Mouse (Mus musculus) testis, adult 2 months (tissue): ENCODE results near the gene Abt1.

Experiments
- CTCF ChIP-seq: fragments of 200-500 bp; IDR thresholded peaks from 2 replicates; pipeline ENCODE4 v1.5.1; 2012; ENCODE audit warnings: low read depth, mild to moderate bottlenecking, inconsistent platforms, low read length, moderate library complexity; ENCODE audit not compliant: control insufficient read depth, insufficient read depth, insufficient replicate concordance
- POLR2A ChIP-seq: fragments of 200-500 bp; IDR thresholded peaks from 2 replicates; pipeline ENCODE4 v1.6.1; 2012; ENCODE audit warnings: low read depth, mild to moderate bottlenecking, inconsistent platforms, low read length, moderate library complexity; ENCODE audit not compliant: control insufficient read depth

DNA sequence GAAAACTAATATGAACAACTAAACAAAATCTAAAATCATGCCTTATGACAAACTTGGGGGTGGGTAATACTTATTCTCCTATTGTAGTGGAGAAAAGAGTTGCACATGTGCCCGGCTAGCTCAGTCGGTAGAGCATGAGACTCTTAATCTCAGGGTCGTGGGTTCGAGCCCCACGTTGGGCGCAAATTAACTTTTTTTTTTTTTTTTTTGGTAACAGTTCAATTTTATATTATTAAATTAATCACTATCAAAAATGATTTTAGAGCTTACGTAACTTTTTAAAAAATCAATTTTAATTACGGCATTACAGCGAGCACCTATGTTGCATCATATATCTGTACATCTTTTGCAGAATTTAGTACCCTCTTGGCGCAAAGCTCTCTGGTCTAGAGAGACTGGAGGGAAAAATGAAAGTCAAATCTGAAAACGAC lies 12.6 kb upstream of the Abt1 start:
- TF ChIP-seq CTCF (no peak), POLR2A (no peak)
